Mouse (Mus musculus): ENCODE data around the gene Prkaca. TPM values are rescaled to one million over a fixed set of nuclear protein-coding genes. Genes with fewer than 3 reads are reported as not detected.

Prkaca gene
- polyA plus RNA-seq, 1 experiment, result 51.8 TPM

DNA sequence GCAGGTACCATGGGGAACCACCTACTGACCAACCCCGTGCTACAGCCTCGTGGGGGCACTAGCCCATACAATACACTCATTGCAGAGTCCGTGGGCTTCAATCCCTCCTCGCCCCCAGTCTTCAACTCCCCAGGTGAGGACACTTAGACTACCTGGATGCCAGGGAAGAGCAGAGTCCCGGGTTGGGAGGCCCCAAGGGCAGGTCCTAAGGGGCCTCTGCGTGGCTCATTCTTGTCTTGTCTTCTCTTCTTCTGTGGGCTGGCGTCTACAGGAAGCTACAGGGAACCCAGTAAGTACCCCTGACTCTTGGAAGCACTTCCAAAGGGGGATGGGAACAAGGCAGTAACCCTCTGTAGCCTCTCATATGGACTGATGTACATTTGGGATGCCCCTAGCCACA, 35.1 kb upstream of the Prkaca start:
- H3K9ac ChIP-seq (ENCODE audit: low read depth, poor library complexity, severe bottlenecking), result no peak overlapping the region
- H3K4me3 ChIP-seq (ENCODE audit: low read depth, low read length), result no peak overlapping the region
- H3K4me1 ChIP-seq (ENCODE audit: control insufficient read depth, insufficient read depth, low read length), result no peaks in the 10 kb centered on the region
- no peaks in the 10 kb centered on the region for H3K27me3 ChIP-seq (ENCODE audit: control insufficient read depth, insufficient read depth, low read length, poor library complexity, severe bottlenecking)
- no peak overlapping the region for H3K27ac ChIP-seq (ENCODE audit: insufficient read depth, low read length)
- no peak for TF ChIP-seq CTCF (IDR thresholded peaks at IDR 0.05; ENCODE audit: low read depth, low read length)
- no peak for TF ChIP-seq POLR2A (IDR thresholded peaks at IDR 0.05; ENCODE audit: insufficient read depth, low read length)
- no peak for TF ChIP-seq EP300 (IDR thresholded peaks at IDR 0.05; ENCODE audit: insufficient read depth, low read depth, low read length)
- no peaks in the 10 kb centered on the region for H3K9me3 ChIP-seq (replicated peaks; ENCODE audit: control insufficient read depth, insufficient read depth, low read length, poor library complexity, severe bottlenecking)
- H3K36me3 ChIP-seq (ENCODE audit: control insufficient read depth, insufficient read depth, low read length, poor library complexity, severe bottlenecking), result peaks cover 60% of the 10 kb centered on the region

DNA sequence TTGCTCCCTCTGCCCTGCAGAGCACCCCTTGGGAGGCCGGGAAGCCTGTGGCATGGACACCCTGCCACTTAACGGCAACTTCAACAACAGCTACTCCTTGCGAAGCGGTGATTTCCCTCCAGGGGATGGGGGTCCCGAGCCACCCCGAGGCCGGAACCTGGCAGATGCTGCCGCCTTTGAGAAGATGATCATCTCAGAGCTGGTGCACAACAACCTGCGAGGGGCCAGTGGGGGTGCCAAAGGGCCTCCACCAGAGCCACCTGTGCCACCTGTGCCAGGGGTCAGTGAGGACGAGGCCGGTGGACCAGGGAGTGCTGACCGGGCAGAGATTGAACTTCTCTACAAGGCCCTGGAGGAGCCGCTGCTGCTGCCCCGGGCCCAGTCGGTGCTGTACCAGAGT, 34.5 kb upstream of the Prkaca start:
- no peak overlapping the region for H3K27ac ChIP-seq (ENCODE audit: insufficient read depth, low read length)
- no peak for TF ChIP-seq POLR2A (IDR thresholded peaks at IDR 0.05; ENCODE audit: insufficient read depth, low read length)
- TF ChIP-seq EP300 (IDR thresholded peaks at IDR 0.05; ENCODE audit: insufficient read depth, low read depth, low read length), result no peak
- TF ChIP-seq CTCF (IDR thresholded peaks at IDR 0.05; ENCODE audit: low read depth, low read length), result no peak
- no peak overlapping the region for H3K4me3 ChIP-seq (ENCODE audit: low read depth, low read length)
- no peaks in the 10 kb centered on the region for H3K4me1 ChIP-seq (ENCODE audit: control insufficient read depth, insufficient read depth, low read length)
- no peaks in the 10 kb centered on the region for H3K27me3 ChIP-seq (ENCODE audit: control insufficient read depth, insufficient read depth, low read length, poor library complexity, severe bottlenecking)
- H3K9me3 ChIP-seq (replicated peaks; ENCODE audit: control insufficient read depth, insufficient read depth, low read length, poor library complexity, severe bottlenecking), result no peaks in the 10 kb centered on the region
- H3K36me3 ChIP-seq (ENCODE audit: control insufficient read depth, insufficient read depth, low read length, poor library complexity, severe bottlenecking), result peaks cover 53% of the 10 kb centered on the region
- H3K9ac ChIP-seq (ENCODE audit: low read depth, poor library complexity, severe bottlenecking), result no peak overlapping the region

DNA sequence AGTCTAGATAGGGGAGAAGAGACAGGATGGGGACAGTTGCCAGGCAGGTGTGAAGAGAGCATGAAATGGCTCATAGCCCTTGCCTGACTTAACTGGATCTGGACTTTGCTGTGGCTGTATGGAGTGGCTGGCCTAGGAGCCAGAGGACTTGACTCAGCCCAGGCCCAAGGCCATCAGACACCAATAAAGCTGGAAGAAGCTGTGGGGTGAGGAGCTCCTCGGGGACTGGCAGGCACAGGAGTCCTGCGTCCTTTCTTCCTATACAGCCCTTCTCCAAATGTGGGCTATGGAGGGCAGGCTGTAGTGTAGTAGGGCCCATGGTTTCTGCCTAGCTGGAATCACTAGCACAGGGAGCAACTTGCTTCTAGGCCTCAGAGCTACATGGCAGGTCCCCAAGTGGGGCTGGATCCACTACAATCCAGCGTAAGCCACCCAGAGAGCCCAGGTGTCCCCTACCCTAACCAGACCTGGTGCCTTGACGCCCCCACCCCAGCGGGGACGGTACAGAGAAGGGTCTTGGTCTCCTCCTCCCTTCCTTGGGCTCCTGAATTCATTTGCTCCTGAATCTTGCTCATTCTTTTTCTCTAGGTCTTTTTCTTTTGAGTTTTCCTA, 31.6 kb upstream of the Prkaca start:
- Histone ChIP-seq H3K27ac (ENCODE audit: insufficient read depth, low read length) (no peak overlapping the region), H3K9ac (ENCODE audit: low read depth, poor library complexity, severe bottlenecking) (no peak overlapping the region), H3K27me3 (ENCODE audit: control insufficient read depth, insufficient read depth, low read length, poor library complexity, severe bottlenecking) (no peaks in the 10 kb centered on the region; the same call in 1 of the 2 replicates), H3K4me1 (ENCODE audit: control insufficient read depth, insufficient read depth, low read length) (no peaks in the 10 kb centered on the region), H3K36me3 (ENCODE audit: control insufficient read depth, insufficient read depth, low read length, poor library complexity, severe bottlenecking) (peaks cover 26% of the 10 kb centered on the region), H3K9me3 (replicated peaks; ENCODE audit: control insufficient read depth, insufficient read depth, low read length, poor library complexity, severe bottlenecking) (no peaks in the 10 kb centered on the region), H3K4me3 (ENCODE audit: low read depth, low read length) (no peak overlapping the region)
- TF ChIP-seq EP300 (IDR thresholded peaks at IDR 0.05; ENCODE audit: insufficient read depth, low read depth, low read length), result no peak
- no peak for TF ChIP-seq POLR2A (IDR thresholded peaks at IDR 0.05; ENCODE audit: insufficient read depth, low read length)
- no peak for TF ChIP-seq CTCF (IDR thresholded peaks at IDR 0.05; ENCODE audit: low read depth, low read length)

DNA sequence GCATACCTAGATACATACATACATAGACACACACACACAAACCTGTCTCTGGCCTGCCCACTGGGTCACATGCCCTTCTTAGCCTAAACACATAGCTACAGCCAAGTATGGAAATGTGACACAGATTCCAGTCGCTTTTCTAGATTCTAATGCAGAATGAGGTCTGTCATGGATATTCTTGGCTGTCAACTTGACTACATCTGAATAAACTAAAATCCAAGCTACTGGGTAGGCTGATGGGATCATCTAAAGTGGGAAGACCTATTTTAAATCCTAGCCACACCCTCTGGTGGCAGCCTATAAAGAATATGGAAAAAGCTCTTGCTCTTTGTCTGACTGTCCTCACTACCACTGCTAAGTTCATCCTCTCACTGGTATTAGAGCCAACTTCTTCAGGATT, 30.3 kb upstream of the Prkaca start:
- Histone ChIP-seq H3K9me3 (replicated peaks; ENCODE audit: control insufficient read depth, insufficient read depth, low read length, poor library complexity, severe bottlenecking) (no peaks in the 10 kb centered on the region), H3K36me3 (ENCODE audit: control insufficient read depth, insufficient read depth, low read length, poor library complexity, severe bottlenecking) (peaks cover 14% of the 10 kb centered on the region), H3K4me3 (ENCODE audit: low read depth, low read length) (no peak overlapping the region), H3K27ac (ENCODE audit: insufficient read depth, low read length) (no peak overlapping the region), H3K9ac (ENCODE audit: low read depth, poor library complexity, severe bottlenecking) (no peak overlapping the region), H3K4me1 (ENCODE audit: control insufficient read depth, insufficient read depth, low read length) (no peaks in the 10 kb centered on the region), H3K27me3 (ENCODE audit: control insufficient read depth, insufficient read depth, low read length, poor library complexity, severe bottlenecking) (no peaks in the 10 kb centered on the region; the same call in 1 of the 2 replicates)
- TF ChIP-seq CTCF (IDR thresholded peaks at IDR 0.05; ENCODE audit: low read depth, low read length) (no peak), POLR2A (IDR thresholded peaks at IDR 0.05; ENCODE audit: insufficient read depth, low read length) (no peak), EP300 (IDR thresholded peaks at IDR 0.05; ENCODE audit: insufficient read depth, low read depth, low read length) (no peak)

DNA sequence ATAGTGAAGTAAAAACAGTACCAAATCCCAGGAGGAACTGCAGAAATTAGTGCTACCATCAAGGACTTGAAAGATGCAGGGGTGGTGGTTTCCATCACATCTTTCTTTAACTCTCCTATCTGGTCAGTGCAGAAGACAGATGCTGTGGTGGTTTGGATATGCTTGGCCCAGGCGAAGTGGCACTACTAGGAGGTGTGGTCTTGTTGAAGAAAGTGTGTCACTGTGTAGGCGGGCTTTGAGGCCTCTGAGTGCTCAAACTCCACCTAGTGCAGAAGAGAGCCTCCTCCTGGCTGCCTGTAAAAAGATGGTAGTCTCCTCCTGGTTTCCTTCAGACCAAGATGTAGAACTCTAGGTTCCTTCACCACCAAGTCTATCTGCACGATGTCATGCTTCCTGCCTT, 27.3 kb upstream of the Prkaca start:
- H3K27ac ChIP-seq (ENCODE audit: insufficient read depth, low read length), result no peak overlapping the region
- TF ChIP-seq POLR2A (IDR thresholded peaks at IDR 0.05; ENCODE audit: insufficient read depth, low read length) (no peak), CTCF (IDR thresholded peaks at IDR 0.05; ENCODE audit: low read depth, low read length) (no peak), EP300 (IDR thresholded peaks at IDR 0.05; ENCODE audit: insufficient read depth, low read depth, low read length) (no peak)

DNA sequence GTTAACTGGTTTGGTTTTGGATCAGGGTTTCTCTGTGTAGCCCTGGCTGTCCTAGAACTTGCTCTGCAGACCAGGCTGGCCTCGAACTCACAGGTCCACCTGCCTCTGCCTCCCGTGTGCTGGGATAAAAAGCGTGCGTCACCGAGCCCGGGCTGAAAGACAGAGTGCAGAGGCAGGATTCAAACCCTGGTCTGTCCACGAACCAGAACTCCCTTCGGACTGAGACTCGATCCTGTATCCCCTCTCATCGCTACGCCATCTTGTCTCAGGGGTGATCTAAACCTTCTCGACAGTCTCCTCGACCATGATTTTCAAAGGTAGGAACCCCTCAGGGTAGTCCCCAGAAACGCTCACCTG, 18.1 kb upstream of the Prkaca start:
- H3K4me3 ChIP-seq (ENCODE audit: low read depth, low read length), result peak overlapping the region; percentile 78
- TF ChIP-seq POLR2A (IDR thresholded peaks at IDR 0.05; ENCODE audit: insufficient read depth, low read length) (no peak), CTCF (IDR thresholded peaks at IDR 0.05; ENCODE audit: low read depth, low read length) (no peak), EP300 (IDR thresholded peaks at IDR 0.05; ENCODE audit: insufficient read depth, low read depth, low read length) (no peak)
- peaks cover 5% of the 10 kb centered on the region; the same call in 1 of the 2 replicates for H3K36me3 ChIP-seq (ENCODE audit: control insufficient read depth, insufficient read depth, low read length, poor library complexity, severe bottlenecking)
- no peaks in the 10 kb centered on the region for H3K9me3 ChIP-seq (replicated peaks; ENCODE audit: control insufficient read depth, insufficient read depth, low read length, poor library complexity, severe bottlenecking)
- peak overlapping the region; percentile 44 for H3K9ac ChIP-seq (ENCODE audit: low read depth, poor library complexity, severe bottlenecking)
- no peaks in the 10 kb centered on the region for H3K4me1 ChIP-seq (ENCODE audit: control insufficient read depth, insufficient read depth, low read length)
- no peaks in the 10 kb centered on the region for H3K27me3 ChIP-seq (ENCODE audit: control insufficient read depth, insufficient read depth, low read length, poor library complexity, severe bottlenecking)
- H3K27ac ChIP-seq (ENCODE audit: insufficient read depth, low read length), result peak overlapping the region; percentile 14; the same call in 1 of the 2 replicates

More for the DNA sequence above, 27.3 kb upstream of the Prkaca start:
- H3K27me3 ChIP-seq (ENCODE audit: control insufficient read depth, insufficient read depth, low read length, poor library complexity, severe bottlenecking), result no peaks in the 10 kb centered on the region; the same call in 1 of the 2 replicates
- H3K4me1 ChIP-seq (ENCODE audit: control insufficient read depth, insufficient read depth, low read length), result no peaks in the 10 kb centered on the region
- no peaks in the 10 kb centered on the region; the same call in 1 of the 2 replicates for H3K36me3 ChIP-seq (ENCODE audit: control insufficient read depth, insufficient read depth, low read length, poor library complexity, severe bottlenecking)
- no peak overlapping the region for H3K4me3 ChIP-seq (ENCODE audit: low read depth, low read length)
- no peaks in the 10 kb centered on the region for H3K9me3 ChIP-seq (replicated peaks; ENCODE audit: control insufficient read depth, insufficient read depth, low read length, poor library complexity, severe bottlenecking)
- no peak overlapping the region for H3K9ac ChIP-seq (ENCODE audit: low read depth, poor library complexity, severe bottlenecking)

Data from ES-Bruce4 (cell line).